ENCODE assay signal across 11 mouse cellular contexts in the genomic region with DNA sequence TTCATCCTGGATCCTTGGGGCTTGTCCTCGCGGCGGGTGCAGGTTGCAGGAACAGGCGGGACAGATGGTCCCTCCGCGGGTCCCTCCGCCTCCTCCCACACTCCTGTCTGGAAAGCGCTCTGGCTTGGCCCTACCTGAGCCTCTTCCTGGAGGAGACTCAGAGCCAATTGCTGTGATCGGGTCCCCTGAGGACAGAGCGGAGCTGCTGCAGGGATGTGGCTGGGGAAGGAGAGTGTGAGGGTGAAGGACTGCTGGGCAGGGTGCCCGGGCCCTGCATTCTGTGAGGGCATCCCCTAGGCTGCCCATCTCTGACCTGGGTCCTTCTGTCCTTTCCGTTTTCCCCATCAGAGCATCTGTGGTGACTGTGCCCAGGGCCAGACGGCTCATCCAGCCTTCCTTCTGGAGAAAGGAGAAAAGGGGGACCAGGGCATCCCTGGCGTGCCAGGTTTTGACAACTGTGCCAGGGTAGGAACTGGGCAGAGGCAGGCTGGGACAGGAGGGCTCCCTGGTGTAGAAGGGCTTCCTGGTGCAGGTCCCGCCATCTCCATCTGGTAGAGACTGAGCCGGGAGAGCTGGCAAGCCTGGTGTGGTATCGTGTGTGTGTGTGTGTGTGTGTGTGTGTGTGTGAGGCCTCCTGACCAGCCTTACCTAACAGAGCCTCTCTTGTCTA. TPM values are rescaled to one million over a fixed set of nuclear protein-coding genes. Genes with fewer than 3 reads are reported as not detected.
DNase-seq lines count a peak whose midpoint lies in the region; ATAC-seq and TF ChIP-seq lines count a peak whose summit lies in the region.
"Had no signal": no experiment of that assay in that cellular context is flagged by ENCODE, and none has a peak within 500 bp of the region (broad histone marks: within the 10 kb centered on the region; RNA-seq: fewer than 3 reads in every experiment).

No protein-coding gene starts in this region.

- H3K9ac ChIP-seq in forebrain, embryonic 12.5 days = 0 out of 2 replicates have a peak overlapping the region, but pooled peaks have one; percentile 12
- no peak overlapping the region for H3K9ac ChIP-seq in forebrain, embryonic 11.5 days (ENCODE audit: low read length)
- H3K9ac ChIP-seq in embryonic facial prominence, embryonic 13.5 days = peak overlapping the region; percentile 46; the same call in 1 of the 2 replicates
- H3K9ac ChIP-seq in limb, embryonic 14.5 days (ENCODE audit: low read depth, low read length, severe bottlenecking) = peak overlapping the region; percentile 16; the same call in 1 of the 2 replicates
- H3K9ac ChIP-seq: embryonic facial prominence, embryonic 12.5 days had no signal

- peaks cover 40% of the 10 kb centered on the region for H3K27me3 ChIP-seq in forebrain, embryonic 12.5 days
- H3K27me3 ChIP-seq in forebrain, embryonic 11.5 days (ENCODE audit: control insufficient read depth, insufficient read depth, low read length) = no peaks in the 10 kb centered on the region
- H3K27me3 ChIP-seq in embryonic facial prominence, embryonic 13.5 days = peaks cover 31% of the 10 kb centered on the region
- no peaks in the 10 kb centered on the region for H3K27me3 ChIP-seq in limb, embryonic 14.5 days (ENCODE audit: control insufficient read depth, insufficient read depth, low read length)
- no peaks in the 10 kb centered on the region for H3K27me3 ChIP-seq in kidney, adult 2 months (replicated peaks; ENCODE audit: control insufficient read depth, insufficient read depth, low read length)

- no peak overlapping the region for H3K4me2 ChIP-seq in forebrain, embryonic 12.5 days
- no peak overlapping the region for H3K4me2 ChIP-seq in forebrain, embryonic 11.5 days (ENCODE audit: low read depth, low read length, severe bottlenecking)
- H3K4me2 ChIP-seq in embryonic facial prominence, embryonic 13.5 days = no peak overlapping the region
- H3K4me2 ChIP-seq in limb, embryonic 14.5 days (replicated peaks; ENCODE audit: low read depth, low read length, severe bottlenecking) = no peak overlapping the region
- H3K4me2 ChIP-seq: embryonic facial prominence, embryonic 12.5 days had no signal

- H3K4me1 ChIP-seq in forebrain, embryonic 12.5 days = peaks cover 32% of the 10 kb centered on the region
- H3K4me1 ChIP-seq in forebrain, embryonic 11.5 days (replicated peaks; ENCODE audit: control insufficient read depth, insufficient read depth, low read length) = no peaks in the 10 kb centered on the region; the same call in 1 of the 2 replicates
- H3K4me1 ChIP-seq in embryonic facial prominence, embryonic 13.5 days = peaks cover 35% of the 10 kb centered on the region
- H3K4me1 ChIP-seq in limb, embryonic 14.5 days (ENCODE audit: control insufficient read depth, insufficient read depth, low read length) = peaks cover 17% of the 10 kb centered on the region; the same call in 1 of the 2 replicates
- peaks cover 8% of the 10 kb centered on the region for H3K4me1 ChIP-seq in kidney, adult 2 months (ENCODE audit: control insufficient read depth, insufficient read depth, low read length)

- TF ChIP-seq CTCF in kidney, adult 2 months (conservative IDR thresholded peaks at IDR 0.05; ENCODE audit: insufficient read depth, insufficient read length, low read depth, low read length) = no peak

- WGBS in forebrain, embryonic 12.5 days = 62% methylated on average over 17 of the region's 17 CpGs
- 58% methylated on average over 17 of the region's 17 CpGs for WGBS in forebrain, embryonic 11.5 days
- 58% methylated on average over 17 of the region's 17 CpGs for whole genome bisulfite sequencing in embryonic facial prominence, embryonic 13.5 days
- WGBS in limb, embryonic 14.5 days = 45% methylated on average over 12 of the region's 17 CpGs
- WGBS in kidney, adult 2 months = 74% methylated on average over 17 of the region's 17 CpGs

- H3K4me3 ChIP-seq in forebrain, embryonic 12.5 days (replicated peaks) = no peak overlapping the region
- H3K4me3 ChIP-seq in forebrain, embryonic 11.5 days (ENCODE audit: low read depth, low read length) = no peak overlapping the region
- H3K4me3 ChIP-seq in embryonic facial prominence, embryonic 13.5 days = no peak overlapping the region
- no peak overlapping the region for H3K4me3 ChIP-seq in limb, embryonic 14.5 days (replicated peaks; ENCODE audit: low read length)
- H3K4me3 ChIP-seq in kidney, adult 2 months (ENCODE audit: insufficient read depth, low read depth, low read length) = no peak overlapping the region
- H3K4me3 ChIP-seq: embryonic facial prominence, embryonic 12.5 days had no signal

- DNase-seq in forebrain, embryonic 11.5 days (ENCODE audit: low spot score) = no peak
- peak; percentile 85 for DNase-seq in left cerebral cortex, postnatal 4 days
- DNase-seq in left cerebral cortex, postnatal 10 days (ENCODE audit: extremely low spot score in 1 of 2, low spot score in 2 of 2) = no peak
- no peak for DNase-seq in limb, embryonic 14.5 days (ENCODE audit: low spot score)
- no peak for DNase-seq in kidney, adult 2 months
- DNase-seq in B cell, adult 2 months = no peak
- DNase-seq: gastrocnemius, postnatal 14 days; thymus, postnatal 4 days had no signal

- H3K27ac ChIP-seq in forebrain, embryonic 12.5 days = no peak overlapping the region
- no peak overlapping the region for H3K27ac ChIP-seq in forebrain, embryonic 11.5 days (ENCODE audit: low read depth, low read length)
- H3K27ac ChIP-seq in embryonic facial prominence, embryonic 13.5 days = peak overlapping the region; percentile 73; the same call in 1 of the 2 replicates
- H3K27ac ChIP-seq in limb, embryonic 14.5 days (replicated peaks; ENCODE audit: low read depth, low read length) = peak overlapping the region; percentile 68
- H3K27ac ChIP-seq in kidney, adult 2 months (ENCODE audit: insufficient read depth, low read depth, low read length) = no peak overlapping the region
- H3K27ac ChIP-seq: embryonic facial prominence, embryonic 12.5 days had no signal

- ATAC-seq in forebrain, embryonic 12.5 days (ENCODE audit: low FRiP score) = no peak
- ATAC-seq in forebrain, embryonic 11.5 days (replicated peaks; ENCODE audit: low FRiP score) = no peak
- ATAC-seq in embryonic facial prominence, embryonic 13.5 days (ENCODE audit: insufficient number of reproducible peaks, insufficient read depth, low FRiP score, low TSS enrichment, low read depth) = 0 out of 2 replicates have a peak, but pooled peaks have one; percentile 48
- ATAC-seq in limb, embryonic 14.5 days (ENCODE audit: low FRiP score, low read depth) = no peak

- no peaks in the 10 kb centered on the region for H3K9me3 ChIP-seq in forebrain, embryonic 12.5 days
- H3K9me3 ChIP-seq in forebrain, embryonic 11.5 days (ENCODE audit: control insufficient read depth, low read length) = no peaks in the 10 kb centered on the region
- H3K9me3 ChIP-seq in embryonic facial prominence, embryonic 13.5 days = no peaks in the 10 kb centered on the region
- H3K9me3 ChIP-seq in limb, embryonic 14.5 days (ENCODE audit: control insufficient read depth, low read length) = no peaks in the 10 kb centered on the region
- H3K9me3 ChIP-seq: embryonic facial prominence, embryonic 12.5 days had no signal

- TF ChIP-seq POLR2A in limb, embryonic 14.5 days (IDR thresholded peaks at IDR 0.05; ENCODE audit: borderline replicate concordance, extremely low read depth, insufficient read depth, insufficient read length) = no peak
- no peak for TF ChIP-seq POLR2A in kidney, adult 2 months (IDR thresholded peaks at IDR 0.05; ENCODE audit: low read depth, low read length)

- H3K36me3 ChIP-seq in forebrain, embryonic 12.5 days (replicated peaks) = no peaks in the 10 kb centered on the region
- H3K36me3 ChIP-seq in forebrain, embryonic 11.5 days (ENCODE audit: control insufficient read depth, insufficient read depth, low read length) = no peaks in the 10 kb centered on the region
- peaks cover 20% of the 10 kb centered on the region for H3K36me3 ChIP-seq in embryonic facial prominence, embryonic 13.5 days
- peaks cover 12% of the 10 kb centered on the region for H3K36me3 ChIP-seq in limb, embryonic 14.5 days (ENCODE audit: control insufficient read depth, insufficient read depth, low read length)
- no peaks in the 10 kb centered on the region for H3K36me3 ChIP-seq in kidney, adult 2 months (ENCODE audit: control insufficient read depth, insufficient read depth, low read length)
- H3K36me3 ChIP-seq: embryonic facial prominence, embryonic 12.5 days had no signal

- intact Hi-C loops in left cerebral cortex, postnatal 4 days (cut with DNase I) = loop anchor here (5.0 kb wide), 1 partner anchor 42 kb away; no protein-coding TSS in a partner anchor
- intact Hi-C loops in left cerebral cortex, postnatal 10 days (cut with DNase I) = no loop called here

RNA-seq across cellular contexts. Expression of a gene that starts 23.4 kb away (rescaled TPM):
- polyA plus RNA-seq in forebrain, embryonic 12.5 days (2016; fragmentation: Nextera tagmentation; extraction: Ambion mirVana) = 60.4 and 61.4 TPM in 2 replicates
- polyA plus RNA-seq in forebrain, embryonic 11.5 days (2014; fragmentation: Nextera tagmentation; extraction: Ambion mirVana) = 62.7 and 75.8 TPM in 2 replicates
- total RNA-seq in left cerebral cortex, postnatal 4 days (2021) = 10 to 100 TPM; 33.8 to 36.1 TPM
- total RNA-seq in left cerebral cortex, postnatal 10 days (2021) = 10 to 100 TPM; 42.6 to 42.8 TPM
- 66.5 and 66.9 TPM in 2 replicates for polyA plus RNA-seq in embryonic facial prominence, embryonic 13.5 days (2015; fragmentation: Nextera tagmentation; extraction: Ambion mirVana)
- 55.8 and 71.7 TPM in 2 replicates for polyA plus RNA-seq in limb, embryonic 14.5 days (2012; rRNA removed)
- polyA plus RNA-seq in limb, embryonic 14.5 days (2014; fragmentation: Nextera tagmentation; extraction: Ambion mirVana) = 74.6 and 75.4 TPM in 2 replicates
- 129 and 139 TPM in 2 replicates for polyA plus RNA-seq in kidney, adult 2 months (2012; rRNA removed)

RNA-seq across cellular contexts. Expression of a gene that starts 31.3 kb away (rescaled TPM):
- polyA plus RNA-seq in forebrain, embryonic 12.5 days (2016; fragmentation: Nextera tagmentation; extraction: Ambion mirVana) = 10.8 and 14.8 TPM in 2 replicates
- 5.9 and 6.3 TPM in 2 replicates for polyA plus RNA-seq in forebrain, embryonic 11.5 days (2014; fragmentation: Nextera tagmentation; extraction: Ambion mirVana)
- total RNA-seq in left cerebral cortex, postnatal 4 days (2021) = 10 to 100 TPM; 19.5 to 24.1 TPM
- total RNA-seq in left cerebral cortex, postnatal 10 days (2021) = 10 to 100 TPM; 17.1 to 19.8 TPM
- polyA plus RNA-seq in embryonic facial prominence, embryonic 13.5 days (2015; fragmentation: Nextera tagmentation; extraction: Ambion mirVana) = 75.9 and 77.3 TPM in 2 replicates
- polyA plus RNA-seq in limb, embryonic 14.5 days (2012; rRNA removed) = 254 and 284 TPM in 2 replicates
- 153 TPM in 2 replicates for polyA plus RNA-seq in limb, embryonic 14.5 days (2014; fragmentation: Nextera tagmentation; extraction: Ambion mirVana)
- 12.7 and 15.4 TPM in 2 replicates for polyA plus RNA-seq in kidney, adult 2 months (2012; rRNA removed)

Comparison
In these comparisons a context has a peak if more than half of its experiments do, and no peak if none do; other contexts are left out.
1. H3K27ac ChIP-seq: peak in embryonic facial prominence, embryonic 13.5 days (single experiment) and limb, embryonic 14.5 days (single experiment); none in forebrain, embryonic 12.5 days (single experiment), forebrain, embryonic 11.5 days (single experiment) and kidney, adult 2 months (single experiment).